Mouse (Mus musculus) bone marrow, adult 2 months (tissue): ENCODE measurements around the gene Itga9. TPM values are rescaled to one million over a fixed set of nuclear protein-coding genes. Genes with fewer than 3 reads are reported as not detected.

Source experiments
- H3K27ac ChIP-seq: fragments of 200-500 bp; 2 replicates; pipeline ENCODE4 v1.5.1; 2012; ENCODE audit warnings: low read depth, mild to moderate bottlenecking, control low read depth, inconsistent platforms, low read length; ENCODE audit not compliant: control insufficient read depth, poor library complexity, insufficient read depth
- H3K4me1 ChIP-seq: fragments of 200-500 bp; 2 replicates; pipeline ENCODE4 v1.6.1; 2011; ENCODE audit warnings: low read length; ENCODE audit not compliant: control insufficient read depth, insufficient read depth
- H3K4me3 ChIP-seq: fragments of 200-500 bp; replicated peaks from 2 replicates; pipeline ENCODE3; 2011; ENCODE audit warnings: mild to moderate bottlenecking, low read depth, low read length, control low read depth; ENCODE audit not compliant: control insufficient read depth
- CTCF ChIP-seq: fragments of 200-500 bp; IDR thresholded peaks from 2 replicates; pipeline ENCODE4 v1.5.1; 2011; ENCODE audit warnings: low read length, control low read depth; ENCODE audit not compliant: control insufficient read depth, insufficient read depth
- POLR2A ChIP-seq: fragments of 200-500 bp; IDR thresholded peaks from 2 replicates; pipeline ENCODE4 v1.6.1; 2011; ENCODE audit warnings: low read depth, mild to moderate bottlenecking, control low read depth, low read length, borderline replicate concordance; ENCODE audit not compliant: control insufficient read depth
- whole genome bisulfite sequencing: fragments of 180-500 bp; shearing (Covaris S2); methylation state at CpG from one replicate; pipeline ENCODE4 v1.1.7; 2018; 5-methylcytosine and 5-hydroxymethylcytosine counted together
- polyA plus RNA-seq: library from polyadenylated mRNA; stranded (reverse); fragments of >200 nt; gene quantifications from 2 replicates; pipeline ENCODE4 v1.2.4, GENCODE M21; 2011; ENCODE audit warnings: low replicate concordance; ENCODE audit not compliant: missing spikeins, insufficient read depth, insufficient read length

The Itga9 gene
- polyA plus RNA-seq, 1 experiment: 12.0 TPM

DNA sequence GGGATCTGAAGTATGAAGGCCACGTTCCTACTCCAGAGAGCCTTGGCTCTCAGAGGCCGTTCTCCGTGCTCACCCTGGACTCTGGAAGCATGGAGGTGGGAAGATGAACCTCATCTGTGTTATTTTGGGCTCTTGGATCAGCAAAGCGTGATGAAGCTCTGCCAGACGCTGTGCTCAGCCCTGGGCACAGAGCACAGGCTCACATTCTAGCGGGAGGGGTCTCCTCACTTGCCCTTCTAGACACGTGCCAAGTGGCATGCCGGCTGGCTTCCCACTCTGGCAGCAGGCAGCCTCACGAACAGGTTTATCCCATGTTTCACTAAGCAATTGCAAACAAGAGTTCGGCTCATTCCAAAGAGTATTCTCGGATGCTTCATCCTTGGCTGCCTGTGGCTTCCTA, 86.8 kb downstream of the Itga9 start:
- TF ChIP-seq POLR2A: no peak
- WGBS: 87% methylated on average over 11 of the region's 11 CpGs
- peaks cover 1% of the 10 kb centered on the region; the same call in 1 of the 2 replicates for H3K4me1 ChIP-seq
- H3K27ac ChIP-seq: no peak overlapping the region
- no peak overlapping the region for H3K4me3 ChIP-seq

DNA sequence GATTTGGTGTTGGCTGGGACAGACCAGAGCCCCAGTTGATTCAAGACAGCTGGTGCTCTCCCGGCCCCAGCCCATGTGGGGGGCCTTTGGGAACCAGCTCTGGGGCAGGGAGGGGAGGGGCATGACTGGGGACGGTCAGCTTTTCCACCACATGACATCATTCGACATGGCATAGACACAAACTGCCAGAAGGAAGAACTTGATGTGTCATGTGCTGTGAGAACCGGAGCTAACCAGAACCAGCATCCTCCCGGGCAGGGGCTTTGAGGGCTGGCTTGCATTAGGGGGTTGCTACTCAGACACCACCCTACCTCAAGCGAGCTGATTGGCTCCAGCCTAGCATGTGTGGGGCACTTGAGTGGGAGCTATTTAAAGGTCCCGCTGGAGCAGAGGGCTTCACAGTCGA, 87.9 kb downstream of the Itga9 start:
- Histone ChIP-seq H3K4me1 (no peaks in the 10 kb centered on the region), H3K27ac (no peak overlapping the region), H3K4me3 (no peak overlapping the region)
- 79% methylated on average over 8 of the region's 8 CpGs for WGBS
- TF ChIP-seq CTCF (no peak), POLR2A (no peak)

DNA sequence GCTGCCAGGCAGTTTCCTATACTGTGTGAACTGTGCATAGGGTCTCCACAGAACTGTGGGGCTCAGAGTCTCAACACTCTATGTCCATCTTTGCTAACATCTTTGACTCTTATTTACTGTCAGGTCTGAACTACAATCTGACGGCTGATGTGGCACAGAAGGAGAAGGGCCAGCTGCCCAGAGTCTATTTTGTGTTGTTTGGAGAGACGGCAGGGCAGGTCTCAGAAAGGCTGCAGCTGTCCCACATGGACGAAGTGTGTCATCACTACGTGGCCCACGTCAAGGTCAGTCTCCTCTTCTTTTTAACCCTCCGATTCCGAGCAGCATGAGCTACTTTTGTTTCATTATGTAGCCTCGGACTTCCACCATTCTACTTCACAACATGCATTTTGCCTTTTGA, 91.7 kb downstream of the Itga9 start:
- Histone ChIP-seq H3K27ac (no peak overlapping the region), H3K4me3 (no peak overlapping the region), H3K4me1 (no peaks in the 10 kb centered on the region)
- TF ChIP-seq POLR2A: no peak
- no peak for TF ChIP-seq CTCF
- 79% methylated on average over 8 of the region's 8 CpGs for WGBS

DNA sequence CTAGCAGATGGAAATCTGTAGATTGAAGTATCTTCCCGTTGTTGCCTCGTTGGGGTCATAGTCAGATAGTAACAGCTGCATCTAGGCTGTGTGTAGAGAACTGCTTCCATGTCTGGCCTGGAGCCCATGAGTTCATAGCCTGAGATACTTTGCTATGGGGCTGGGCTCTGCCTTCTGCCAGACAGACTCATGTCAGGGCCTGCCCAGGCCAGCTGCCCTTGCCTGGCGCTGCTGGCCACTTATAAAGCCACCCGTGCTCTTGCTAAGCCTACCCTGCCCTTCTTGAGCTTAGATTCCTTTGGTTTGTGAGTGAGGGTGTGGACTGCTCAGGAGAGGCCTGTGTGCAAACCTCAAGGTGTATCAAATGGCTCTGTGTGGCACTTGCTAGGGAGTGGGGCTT, 93.2 kb downstream of the Itga9 start:
- Histone ChIP-seq H3K4me1 (no peaks in the 10 kb centered on the region), H3K4me3 (no peak overlapping the region), H3K27ac (no peak overlapping the region)
- TF ChIP-seq POLR2A: no peak
- WGBS: 80% methylated on average over 4 of the region's 4 CpGs

DNA sequence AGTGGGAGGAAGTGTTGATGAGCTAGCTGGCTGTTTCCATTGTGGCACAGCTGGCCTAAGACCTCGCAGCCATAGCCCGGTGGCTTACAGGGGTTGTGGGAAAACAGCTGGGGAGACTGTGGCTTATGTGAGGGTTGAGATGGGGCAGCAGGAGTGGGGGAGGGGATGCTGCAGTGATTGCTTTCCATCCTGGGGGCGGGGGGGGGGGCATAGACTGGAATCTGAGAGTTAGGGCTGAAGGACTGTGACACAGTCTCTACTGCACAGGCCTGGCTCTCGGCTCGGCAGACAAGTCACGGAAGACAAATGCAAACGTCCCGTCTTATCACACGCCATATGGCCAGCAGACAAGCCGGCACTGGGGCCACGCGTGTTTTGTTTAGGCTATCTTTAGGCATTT, 94.4 kb downstream of the Itga9 start:
- H3K27ac ChIP-seq: no peak overlapping the region
- WGBS: 76% methylated on average over 12 of the region's 12 CpGs
- no peaks in the 10 kb centered on the region for H3K4me1 ChIP-seq
- H3K4me3 ChIP-seq: no peak overlapping the region
- TF ChIP-seq POLR2A: no peak
- no peak for TF ChIP-seq CTCF

DNA sequence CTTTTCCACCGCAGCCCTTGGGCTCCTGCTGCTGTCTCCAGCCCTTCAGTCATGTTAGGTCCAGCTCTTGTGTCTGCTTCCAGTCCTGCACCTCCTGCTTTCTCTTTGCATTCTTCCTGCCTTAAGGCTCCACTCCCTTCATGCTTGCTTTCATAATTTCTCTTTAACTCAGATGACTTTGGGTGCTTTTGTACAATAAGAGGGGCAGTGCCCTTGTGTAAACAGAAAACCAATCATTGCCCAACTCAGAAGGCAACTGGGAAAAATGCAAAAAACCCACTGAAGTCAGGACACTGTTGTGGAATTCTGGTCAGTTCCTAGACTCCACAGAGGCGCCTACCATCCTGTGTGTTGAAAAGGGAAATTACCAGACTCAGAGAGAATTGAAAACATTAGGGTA, 95.3 kb downstream of the Itga9 start:
- WGBS: 72% methylated on average over 2 of the region's 2 CpGs

DNA sequence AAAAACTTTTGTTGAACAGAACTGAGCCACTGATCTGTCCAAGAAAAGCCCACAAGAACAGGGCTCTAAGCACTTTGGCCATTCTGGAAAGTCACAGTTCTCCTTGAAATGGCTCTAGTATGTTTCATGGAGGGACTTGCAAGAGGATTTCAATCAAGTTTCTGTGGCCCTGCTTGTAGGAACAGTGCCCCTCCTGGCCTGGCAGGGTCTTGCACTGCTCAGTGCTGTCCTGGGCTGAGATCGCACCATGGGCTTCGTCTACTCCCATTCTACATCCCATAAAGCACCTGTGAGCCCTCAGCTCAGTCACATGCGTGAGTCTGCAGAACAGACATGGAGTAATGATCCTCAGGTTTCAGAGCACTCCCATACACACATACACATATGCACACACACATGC, 96.7 kb downstream of the Itga9 start:
- H3K4me3 ChIP-seq: no peak overlapping the region
- H3K27ac ChIP-seq: no peak overlapping the region
- 80% methylated on average over 3 of the region's 3 CpGs for WGBS
- TF ChIP-seq POLR2A (no peak), CTCF (peak; percentile 35; the same call in 1 of the 2 replicates)
- H3K4me1 ChIP-seq: no peaks in the 10 kb centered on the region; the same call in 1 of the 2 replicates

More for the DNA sequence above, 95.3 kb downstream of the Itga9 start:
- TF ChIP-seq POLR2A: no peak
- no peak for TF ChIP-seq CTCF
- Histone ChIP-seq H3K4me3 (no peak overlapping the region), H3K4me1 (no peaks in the 10 kb centered on the region; the same call in 1 of the 2 replicates), H3K27ac (no peak overlapping the region)

DNA sequence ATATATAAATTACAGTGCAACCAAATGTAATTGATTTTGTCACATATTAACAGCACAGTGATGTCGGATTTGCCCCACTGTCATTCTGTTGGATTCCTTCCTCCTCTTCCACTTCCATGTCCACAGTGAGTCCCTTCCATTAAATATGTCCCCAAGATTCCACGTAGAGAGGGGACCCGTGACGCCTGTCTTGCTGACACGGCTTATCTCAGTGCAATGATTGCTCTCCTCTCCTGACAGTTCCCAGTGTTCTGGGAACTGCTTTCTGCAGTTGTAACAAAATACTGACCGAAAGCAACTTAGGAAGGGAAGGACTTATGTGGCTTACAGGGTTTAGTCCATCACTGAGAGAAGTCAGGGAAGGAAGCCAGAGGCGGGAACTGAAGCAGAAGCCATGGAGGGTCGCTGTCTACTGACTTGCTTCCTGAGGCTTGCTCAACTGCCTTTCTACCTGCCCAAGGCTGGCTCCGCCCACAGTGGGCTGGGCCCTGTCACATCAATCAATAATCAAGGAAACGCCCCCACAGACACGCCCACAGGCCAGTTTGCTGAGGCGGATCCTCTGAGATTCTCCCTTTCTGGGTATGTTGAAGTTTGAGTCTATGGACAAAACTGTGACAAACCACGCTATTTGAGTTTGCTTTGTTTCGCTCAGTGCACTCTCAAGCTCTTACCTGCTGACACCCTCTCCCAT, 99.0 kb downstream of the Itga9 start:
- 54% methylated on average over 14 of the region's 14 CpGs for WGBS
- TF ChIP-seq CTCF: no peak
- no peak for TF ChIP-seq POLR2A
- no peaks in the 10 kb centered on the region; the same call in 1 of the 2 replicates for H3K4me1 ChIP-seq
- no peak overlapping the region for H3K27ac ChIP-seq
- H3K4me3 ChIP-seq: no peak overlapping the region
